Mouse (Mus musculus): ENCODE data around the gene Olfr812.
"Not testable (repeated sequence)": the region's sequence is repeated elsewhere in the genome, so short reads cannot be mapped to it uniquely, and the experiment has no call there.

- TF ChIP-seq POLR2A (IDR thresholded peaks at IDR 0.05; ENCODE audit: low read depth, low read length); CTCF (conservative IDR thresholded peaks at IDR 0.05; ENCODE audit: insufficient read depth, insufficient read length, low read depth, low read length): not testable (repeated sequence)
Measured at GRCm38 (mm10) chr10:129885496-129885895, 39.6 kb upstream of the Olfr812 start.

Data from kidney, adult 2 months (tissue).